Mouse (Mus musculus): ENCODE data around the gene Itgb4. TPM values are rescaled to one million over a fixed set of nuclear protein-coding genes. Genes with fewer than 3 reads are reported as not detected.

Gene Itgb4
- total RNA-seq (2014; rRNA removed) (0.46 and 1.1 TPM in 2 replicates), polyA plus RNA-seq (2015; fragmentation: Nextera tagmentation; extraction: Ambion mirVana) (0.93 and 1.3 TPM in 2 replicates)

- no peak within 1 kb of the TSS for H3K27ac ChIP-seq (ENCODE audit: low read depth, low read length)
- no peak; the same call in 1 of the 2 replicates for ATAC-seq
- H3K27me3 ChIP-seq (ENCODE audit: insufficient read depth, low read length): peaks cover 15% of the 10 kb centered on the region
- H3K4me2 ChIP-seq (ENCODE audit: low read depth): peak within 1 kb of the TSS; percentile 66
- 12% methylated on average over 51 of the region's 58 CpGs for WGBS
- H3K9ac ChIP-seq: peak within 1 kb of the TSS; percentile 28; the same call in 1 of the 2 replicates
- no peaks in the 10 kb centered on the region for H3K9me3 ChIP-seq (ENCODE audit: low read length)
- H3K4me3 ChIP-seq (ENCODE audit: low read depth, low read length): peak within 1 kb of the TSS; percentile 34
- no peaks in the 10 kb centered on the region for H3K36me3 ChIP-seq (ENCODE audit: insufficient read depth)
- DNase-seq: no peak
- peak; percentile 3; the same call in 1 of the 2 replicates for TF ChIP-seq CTCF (IDR thresholded peaks at IDR 0.05; ENCODE audit: low read depth)
- H3K4me1 ChIP-seq (ENCODE audit: insufficient read depth): 0 out of 2 replicates have a peak, but pooled peaks cover 4% of the 10 kb centered on the region
Observed at GRCm38 (mm10) chr11:115974309-115975082, at the start of gene Itgb4. Itgb4 (plus strand) TSS chr11:115974709.

GRCm38 (mm10) chr11:115929031-115929430 is 45.5 kb upstream of the Itgb4 start:
- no peaks in the 10 kb centered on the region for H3K9me3 ChIP-seq (ENCODE audit: low read length)
- H3K27me3 ChIP-seq (ENCODE audit: insufficient read depth, low read length): no peaks in the 10 kb centered on the region
- peaks cover 29% of the 10 kb centered on the region for H3K36me3 ChIP-seq (ENCODE audit: insufficient read depth)
- no peak overlapping the region for H3K4me3 ChIP-seq (ENCODE audit: low read depth, low read length)
- H3K4me2 ChIP-seq (ENCODE audit: low read depth): no peak overlapping the region
- peaks cover 11% of the 10 kb centered on the region; the same call in 1 of the 2 replicates for H3K4me1 ChIP-seq (ENCODE audit: insufficient read depth)
- WGBS: 90% methylated on average over 8 of the region's 8 CpGs
- ATAC-seq (no peak), DNase-seq (no peak)
- no peak for TF ChIP-seq CTCF (IDR thresholded peaks at IDR 0.05; ENCODE audit: low read depth)
- no peak overlapping the region for H3K9ac ChIP-seq
- H3K27ac ChIP-seq (ENCODE audit: low read depth, low read length): no peak overlapping the region

- no peak overlapping the region for H3K4me3 ChIP-seq (ENCODE audit: low read depth, low read length)
- H3K4me2 ChIP-seq (ENCODE audit: low read depth): no peak overlapping the region
- H3K9ac ChIP-seq: no peak overlapping the region
- peaks cover 23% of the 10 kb centered on the region for H3K36me3 ChIP-seq (ENCODE audit: insufficient read depth)
- 71% methylated on average over 3 of the region's 3 CpGs for WGBS
- ATAC-seq (no peak), DNase-seq (no peak)
- no peaks in the 10 kb centered on the region for H3K9me3 ChIP-seq (ENCODE audit: low read length)
- H3K27ac ChIP-seq (ENCODE audit: low read depth, low read length): no peak overlapping the region
- TF ChIP-seq CTCF (IDR thresholded peaks at IDR 0.05; ENCODE audit: low read depth): no peak
- no peaks in the 10 kb centered on the region for H3K27me3 ChIP-seq (ENCODE audit: insufficient read depth, low read length)
- peaks cover 19% of the 10 kb centered on the region for H3K4me1 ChIP-seq (ENCODE audit: insufficient read depth)
Observed at GRCm38 (mm10) chr11:115929818-115930217, 44.7 kb upstream of the Itgb4 start.

- H3K4me1 ChIP-seq (ENCODE audit: insufficient read depth): peaks cover 21% of the 10 kb centered on the region
- DNase-seq: no peak
- TF ChIP-seq CTCF (IDR thresholded peaks at IDR 0.05; ENCODE audit: low read depth): no peak
Observed at GRCm38 (mm10) chr11:115931235-115931634, 43.3 kb upstream of the Itgb4 start.

GRCm38 (mm10) chr11:115933108-115933746 is 41.3 kb upstream of the Itgb4 start, which contains the start of the genes Sap30bp and Recql5:
Sap30bp (plus strand) TSS chr11:115933282.
Recql5 (minus strand) TSS chr11:115933477.
- DNase-seq (peak; percentile 99), ATAC-seq (peak; percentile 100)
- peaks cover 20% of the 10 kb centered on the region for H3K36me3 ChIP-seq (ENCODE audit: insufficient read depth)
- H3K4me1 ChIP-seq (ENCODE audit: insufficient read depth): peaks cover 21% of the 10 kb centered on the region
- H3K27me3 ChIP-seq (ENCODE audit: insufficient read depth, low read length): no peaks in the 10 kb centered on the region
- TF ChIP-seq CTCF (IDR thresholded peaks at IDR 0.05; ENCODE audit: low read depth): no peak
- peak within 1 kb of the TSS; percentile 75 for H3K4me3 ChIP-seq (ENCODE audit: low read depth, low read length)
- WGBS: under 1% methylated on average over 28 of the region's 28 CpGs
- peak within 1 kb of the TSS; percentile 76 for H3K9ac ChIP-seq
- H3K4me2 ChIP-seq (ENCODE audit: low read depth): peak within 1 kb of the TSS; percentile 77
- H3K27ac ChIP-seq (ENCODE audit: low read depth, low read length): peak within 1 kb of the TSS; percentile 75
- H3K9me3 ChIP-seq (ENCODE audit: low read length): no peaks in the 10 kb centered on the region

More at GRCm38 (mm10) chr11:115931235-115931634, 43.3 kb upstream of the Itgb4 start:
- Histone ChIP-seq H3K4me3 (ENCODE audit: low read depth, low read length) (no peak overlapping the region), H3K9ac (no peak overlapping the region), H3K36me3 (ENCODE audit: insufficient read depth) (peaks cover 22% of the 10 kb centered on the region), H3K4me2 (ENCODE audit: low read depth) (no peak overlapping the region), H3K27me3 (ENCODE audit: insufficient read depth, low read length) (no peaks in the 10 kb centered on the region), H3K9me3 (ENCODE audit: low read length) (no peaks in the 10 kb centered on the region), H3K27ac (ENCODE audit: low read depth, low read length) (no peak overlapping the region)
- ATAC-seq: no peak
- 74% methylated on average over 3 of the region's 3 CpGs for WGBS

- H3K4me3 ChIP-seq (ENCODE audit: low read depth, low read length): peak overlapping the region; percentile 75
- 1% methylated on average over 16 of the region's 16 CpGs for WGBS
- no peaks in the 10 kb centered on the region for H3K27me3 ChIP-seq (ENCODE audit: insufficient read depth, low read length)
- TF ChIP-seq CTCF (IDR thresholded peaks at IDR 0.05; ENCODE audit: low read depth): no peak
- peak overlapping the region; percentile 77 for H3K4me2 ChIP-seq (ENCODE audit: low read depth)
- peak overlapping the region; percentile 75 for H3K27ac ChIP-seq (ENCODE audit: low read depth, low read length)
- ATAC-seq (peak; percentile 30), DNase-seq (no peak)
- peaks cover 21% of the 10 kb centered on the region for H3K4me1 ChIP-seq (ENCODE audit: insufficient read depth)
- peak overlapping the region; percentile 76 for H3K9ac ChIP-seq
- peaks cover 19% of the 10 kb centered on the region for H3K36me3 ChIP-seq (ENCODE audit: insufficient read depth)
- H3K9me3 ChIP-seq (ENCODE audit: low read length): no peaks in the 10 kb centered on the region
Observed at GRCm38 (mm10) chr11:115933747-115934110, 40.8 kb upstream of the Itgb4 start.

Data from forebrain, postnatal 0 days (tissue).